Mouse (Mus musculus): ENCODE measurements around the gene Gm4952.
"Not testable (repeated sequence)": the region's sequence is repeated elsewhere in the genome, so short reads cannot be mapped to it uniquely, and the experiment has no call there.

Gene Gm4952

DNA sequence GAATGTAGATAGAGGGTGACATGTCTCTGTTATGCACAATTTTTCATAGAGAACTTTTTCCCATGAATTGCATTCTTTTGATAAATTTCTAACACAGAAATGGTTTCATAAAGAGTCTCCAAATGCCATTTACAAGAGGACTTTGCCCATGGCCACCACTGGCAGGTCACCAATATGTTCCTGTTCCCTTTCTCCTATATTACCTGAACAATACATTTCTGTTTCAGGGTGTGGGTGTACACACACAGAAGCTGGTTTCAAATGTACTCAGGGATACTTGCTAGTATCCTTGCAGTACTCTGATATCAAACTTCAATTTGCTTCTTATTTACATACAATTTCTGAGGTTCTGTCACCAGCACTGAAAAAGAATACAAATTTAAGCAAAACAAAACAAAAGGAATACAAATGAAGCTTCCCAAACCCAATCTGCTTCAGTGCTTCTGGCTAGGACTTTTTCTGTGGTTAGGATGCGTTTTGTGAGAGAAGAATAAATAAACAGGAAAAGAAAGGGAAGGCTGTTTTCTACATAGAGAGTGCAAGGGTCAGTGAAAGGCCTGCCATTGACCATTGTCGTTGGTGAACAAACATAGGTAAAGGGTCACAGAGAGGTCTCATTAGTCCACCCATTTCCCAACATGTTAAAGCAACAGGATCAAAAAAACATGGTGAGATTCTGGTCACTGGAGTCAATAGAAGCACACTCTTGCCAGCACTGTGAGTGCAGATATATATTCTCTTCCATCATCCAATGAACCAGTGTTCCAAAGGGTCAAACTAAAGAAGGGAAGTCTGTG, 1.1 kb downstream of the Gm4952 start:
- DNase-seq (ENCODE audit: low spot score), result no peak

DNA sequence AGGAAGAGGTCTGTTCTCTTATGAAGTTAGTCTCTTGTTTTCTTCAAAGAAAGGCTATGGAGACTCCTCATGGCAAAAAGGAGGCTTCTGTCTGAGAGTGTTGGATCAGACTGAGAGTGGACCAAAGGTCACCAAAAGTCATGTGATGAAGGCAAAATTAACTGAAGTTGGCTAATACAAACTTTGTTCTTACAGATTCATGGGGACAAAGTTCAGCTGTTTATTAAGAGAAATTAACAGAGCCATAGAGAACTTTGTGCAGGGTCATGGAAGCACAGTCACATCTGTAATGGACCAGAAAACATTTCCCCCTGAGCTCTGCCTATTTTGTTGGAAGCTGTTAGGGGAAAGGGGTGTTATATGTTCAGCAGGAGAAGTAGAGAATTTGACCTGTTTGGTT, 8.6 kb downstream of the Gm4952 start:
- no peak for DNase-seq (ENCODE audit: low spot score)

DNA sequence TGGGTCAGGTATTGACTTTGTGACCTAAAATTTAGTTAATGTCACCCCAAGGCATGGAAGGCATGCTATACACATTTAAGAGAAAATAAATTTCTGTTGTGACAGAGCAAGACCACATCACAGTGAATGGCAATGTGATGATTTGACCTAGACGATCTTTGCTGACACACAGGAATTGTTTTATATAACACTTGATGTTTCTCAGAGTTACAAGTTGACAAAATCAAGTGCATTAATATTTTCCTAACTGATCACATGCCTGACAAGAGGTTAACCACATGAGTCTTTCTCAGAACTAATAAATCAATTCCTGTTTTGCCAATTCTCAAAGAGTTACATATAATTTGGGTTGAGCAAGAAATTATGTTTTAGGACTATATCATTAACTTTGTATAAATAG, 13.9 kb downstream of the Gm4952 start:
- DNase-seq (ENCODE audit: low spot score), result no peak

DNA sequence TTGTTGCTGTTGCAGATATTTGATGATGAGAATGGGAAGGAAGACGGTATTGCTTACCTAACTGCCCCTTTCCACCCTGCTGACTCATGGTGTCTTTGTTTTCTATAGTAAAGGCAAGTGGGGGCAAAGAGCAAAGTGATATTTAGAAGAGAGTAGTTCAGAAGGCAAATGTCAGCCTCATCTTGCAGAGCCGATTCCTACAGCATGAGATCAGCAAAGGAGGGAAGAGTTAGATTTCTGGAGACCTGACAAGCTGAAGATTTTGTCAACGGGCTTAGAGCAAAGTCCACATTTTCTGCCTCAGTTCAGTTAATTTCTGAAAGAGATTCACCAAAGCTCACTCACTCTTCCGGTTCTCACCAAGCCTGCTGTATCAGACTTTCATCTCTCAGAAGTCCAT, 33.4 kb downstream of the Gm4952 start, which contains the start of gene Glyat:
TSS of gene Glyat (plus strand) at position 133 of the 400 bp plus-strand sequence.
- no peak for DNase-seq (ENCODE audit: low spot score)

DNA sequence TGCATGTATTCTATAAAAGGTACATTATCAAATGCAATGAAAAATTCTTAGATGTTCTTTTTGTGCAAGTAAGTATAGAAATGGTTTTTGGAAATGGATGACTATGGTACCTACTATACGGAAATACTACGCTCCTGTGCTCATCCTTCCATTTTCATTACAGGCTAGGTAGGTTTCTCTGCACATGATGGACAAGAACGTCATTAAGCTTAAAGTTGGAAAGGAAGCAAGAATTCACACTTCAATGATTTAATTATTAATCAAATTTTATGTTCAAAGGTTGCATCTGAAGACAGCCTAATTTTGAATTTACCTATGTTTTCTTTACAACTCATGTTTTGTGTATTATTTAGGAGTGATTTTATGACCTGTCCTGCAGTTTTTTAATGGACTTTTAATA, 34.5 kb downstream of the Gm4952 start:
- no peak for DNase-seq (ENCODE audit: low spot score)

DNA sequence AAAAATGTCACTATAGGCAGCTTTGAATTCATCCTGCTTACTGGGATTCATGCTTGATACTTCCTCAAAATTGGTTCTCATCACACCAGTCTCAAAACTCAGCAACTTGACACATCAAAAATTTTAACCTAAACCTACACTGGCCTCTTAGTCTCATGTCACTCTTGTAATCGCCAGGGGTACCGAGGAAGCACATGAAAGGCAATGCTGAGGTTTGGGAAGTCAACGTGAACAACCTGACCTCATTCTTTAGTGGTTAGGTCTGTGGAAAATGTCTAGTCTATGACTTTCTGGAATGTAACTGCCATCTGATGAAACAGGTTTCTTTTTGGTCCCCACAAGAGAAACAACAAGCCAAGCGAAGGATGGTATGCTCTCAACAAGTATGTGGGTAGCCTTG, 35.2 kb downstream of the Gm4952 start:
- DNase-seq (ENCODE audit: low spot score), result no peak

DNA sequence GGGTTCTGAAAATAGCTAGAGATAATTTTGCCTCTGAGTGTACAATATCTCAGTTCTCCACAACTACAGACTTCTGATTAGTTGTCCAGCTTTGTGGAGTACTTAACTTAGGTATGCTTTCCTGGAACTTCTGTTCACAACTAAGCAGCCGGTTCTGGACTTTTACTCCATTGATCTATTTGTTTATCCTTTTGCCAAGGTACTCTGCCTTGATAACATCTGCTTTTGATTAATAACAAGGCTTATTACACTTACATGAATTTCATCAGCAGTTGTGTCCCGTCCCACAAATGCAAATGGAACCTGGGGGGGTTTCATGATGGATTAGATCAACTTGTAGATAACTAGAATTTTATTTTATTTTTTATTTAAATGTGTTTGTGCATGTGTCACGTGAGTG, 37.1 kb downstream of the Gm4952 start:
- no peak for DNase-seq (ENCODE audit: low spot score)

DNA sequence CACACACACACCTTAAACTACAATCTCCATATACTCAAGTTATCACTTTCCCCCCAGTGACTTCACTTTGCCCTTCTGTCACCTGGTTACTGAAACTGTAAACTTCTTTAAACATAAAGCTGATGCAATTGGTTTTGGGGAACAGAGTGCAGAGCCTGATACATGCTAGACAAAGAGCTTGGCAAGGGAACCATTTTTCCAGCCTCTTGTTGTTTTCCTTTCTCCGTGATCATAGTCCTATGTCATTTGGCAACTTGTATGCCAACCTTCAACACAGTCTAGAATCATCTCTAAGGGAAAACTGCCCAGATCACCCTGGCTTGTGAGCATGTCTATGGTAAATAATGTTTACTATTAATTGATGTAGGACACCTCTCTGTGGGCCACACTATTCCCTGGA, 38.3 kb downstream of the Gm4952 start:
- DNase-seq (ENCODE audit: low spot score), result no peak

DNA sequence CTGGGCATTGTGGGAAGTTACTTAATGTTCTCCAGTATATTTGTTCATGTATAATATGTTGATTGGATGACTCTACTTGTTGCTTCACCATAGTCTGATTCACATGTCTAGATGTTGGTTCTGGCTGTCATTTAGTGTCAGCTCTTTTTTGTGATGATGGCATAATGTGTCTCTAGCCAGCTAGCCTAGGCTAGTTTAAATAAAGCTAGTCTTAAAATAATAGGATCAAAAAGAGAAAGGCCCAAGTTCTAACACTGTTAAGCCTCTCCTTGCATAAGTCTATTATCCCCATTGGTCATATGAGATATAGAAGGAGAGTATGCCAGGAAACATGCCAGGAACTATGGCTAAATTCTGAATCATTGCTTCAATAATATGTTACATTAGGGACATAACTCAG, 49.7 kb downstream of the Gm4952 start:
- DNase-seq (ENCODE audit: low spot score), result no peak

DNA sequence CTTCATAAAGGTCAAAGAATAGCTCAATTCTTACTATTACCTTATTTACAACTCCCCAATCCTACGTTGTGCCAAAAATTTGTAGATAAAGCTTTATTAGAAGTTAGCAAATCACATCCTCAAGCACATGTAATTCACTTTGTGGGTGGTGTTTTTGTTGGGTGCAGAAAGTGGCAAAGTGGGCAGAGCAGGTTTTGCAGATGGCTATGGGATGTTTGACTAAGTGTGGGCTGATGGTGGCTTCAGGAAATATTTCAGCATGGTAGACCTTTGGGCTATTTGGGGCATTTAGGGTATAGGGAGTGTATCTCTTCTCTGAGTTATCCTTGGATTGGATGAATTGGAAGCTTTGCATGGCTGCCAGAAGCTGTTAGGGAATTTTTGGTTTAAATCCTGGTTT, 66.4 kb downstream of the Gm4952 start:
- no peak for DNase-seq (ENCODE audit: low spot score)

DNA sequence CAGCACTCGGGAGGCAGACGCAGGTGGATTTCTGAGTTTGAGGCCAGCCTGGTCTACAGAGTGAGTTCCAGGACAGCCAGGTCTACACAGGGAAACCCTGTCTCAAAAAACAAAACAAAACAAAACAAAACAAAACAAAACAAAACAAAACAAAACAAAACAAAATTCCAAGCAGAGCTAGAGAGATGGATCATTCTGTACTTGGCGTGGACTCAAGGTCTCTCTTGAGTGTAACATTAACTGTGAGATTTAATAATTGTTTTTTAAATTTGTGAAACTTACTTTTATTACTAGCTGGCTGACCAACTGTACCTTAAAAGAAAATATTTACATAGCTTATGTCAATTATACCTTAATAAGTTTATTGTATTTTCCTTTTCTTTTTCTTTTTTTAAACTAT, 68.8 kb downstream of the Gm4952 start:
- not testable (repeated sequence) for DNase-seq (ENCODE audit: low spot score)

DNA sequence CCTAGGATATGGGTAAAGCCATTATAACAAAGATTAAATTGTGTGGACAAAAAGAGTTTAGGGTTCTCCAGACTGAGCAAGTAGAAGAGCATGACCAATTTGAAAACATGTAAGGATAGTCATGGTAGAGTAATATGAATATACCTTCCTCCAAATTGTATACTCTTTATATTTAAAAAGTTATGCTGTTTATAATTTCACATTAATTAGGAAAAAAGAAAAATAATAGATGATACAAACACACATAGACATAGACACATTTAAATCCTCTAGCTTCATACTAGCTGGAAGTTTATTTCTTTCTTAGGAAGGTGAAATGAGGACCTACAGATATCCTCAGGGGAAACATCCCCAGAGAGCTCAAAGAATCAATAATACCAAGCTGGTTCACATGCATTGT, 70.4 kb downstream of the Gm4952 start, which contains the start of gene Olfr1442:
TSS of gene Olfr1442 (plus strand) at position 301 of the 400 bp plus-strand sequence.
- DNase-seq (ENCODE audit: low spot score), result no peak

DNA sequence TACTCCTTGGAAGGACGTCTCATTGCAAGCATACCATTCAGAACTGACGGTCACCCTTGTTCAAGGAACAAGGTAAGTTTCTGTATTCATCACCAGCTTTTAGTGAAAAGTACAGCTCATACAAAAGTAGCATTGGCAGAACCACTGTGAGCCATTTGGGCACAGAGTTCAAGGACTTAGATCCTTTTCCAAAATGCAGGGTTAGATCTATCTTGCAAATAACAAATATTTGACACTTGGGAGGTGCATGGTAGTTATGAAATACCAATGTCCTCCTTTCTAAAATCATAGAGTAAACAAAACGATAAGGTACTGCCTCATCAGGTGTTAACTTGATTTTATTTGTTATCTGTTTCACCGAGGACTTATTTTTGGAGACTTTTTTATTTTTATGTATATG, 71.3 kb downstream of the Gm4952 start:
- no peak for DNase-seq (ENCODE audit: low spot score)

DNA sequence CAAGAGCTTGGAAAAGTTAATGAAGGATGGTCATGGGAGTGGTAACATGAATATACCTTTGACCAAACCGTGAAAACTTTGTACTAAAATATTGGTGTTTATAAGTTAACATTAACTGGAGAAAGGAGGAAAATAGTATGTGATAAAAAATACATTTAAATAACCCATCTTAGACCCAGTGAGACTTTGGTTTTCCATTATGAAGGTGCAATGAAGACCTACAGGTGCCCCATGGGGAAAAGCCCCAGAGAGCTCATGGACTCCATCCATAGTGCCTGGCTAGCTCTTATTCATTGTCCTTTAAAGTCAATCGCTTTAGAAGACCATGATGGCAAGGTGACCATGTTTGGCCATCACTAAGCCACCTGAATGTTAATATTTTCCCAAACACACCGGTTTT, 78.0 kb downstream of the Gm4952 start, which contains the start of gene Olfr1443:
TSS of gene Olfr1443 (plus strand) at position 301 of the 400 bp plus-strand sequence.
- no peak for DNase-seq (ENCODE audit: low spot score)

Data from embryo, embryonic 10.5 days (tissue).